Mouse (Mus musculus) kidney, adult 9 months (tissue): ENCODE results near the gene Slc46a2.

Source experiments
- DNase-seq: peaks from one replicate; pipeline ENCODE4 v3.0.0; 2022

Slc46a2 gene

DNA sequence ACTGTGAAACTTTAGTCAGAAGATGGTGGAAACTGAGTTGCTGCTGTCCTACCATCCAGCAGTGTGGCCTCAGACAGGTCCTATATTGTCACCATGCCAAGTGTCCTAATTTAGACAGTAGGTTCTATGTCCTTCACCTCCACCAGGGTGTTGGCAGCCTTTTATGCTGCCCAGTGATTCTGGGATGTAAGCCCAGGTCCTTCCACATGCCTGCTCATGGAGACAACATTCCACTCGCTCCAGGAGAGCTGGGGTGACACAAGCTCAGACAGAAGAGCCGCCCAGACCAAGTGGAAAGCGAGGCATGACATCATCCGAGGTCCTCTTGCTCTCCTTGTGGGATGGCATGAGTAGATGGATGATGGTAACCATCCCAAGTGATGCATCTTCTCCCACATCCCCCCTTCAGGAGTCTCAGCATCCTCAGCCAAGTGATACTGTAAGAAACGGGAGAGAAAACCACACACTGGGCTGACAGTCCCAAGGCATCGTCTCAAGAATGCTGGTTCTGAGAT is 24.7 kb downstream of the Slc46a2 start:
- no peak for DNase-seq

DNA sequence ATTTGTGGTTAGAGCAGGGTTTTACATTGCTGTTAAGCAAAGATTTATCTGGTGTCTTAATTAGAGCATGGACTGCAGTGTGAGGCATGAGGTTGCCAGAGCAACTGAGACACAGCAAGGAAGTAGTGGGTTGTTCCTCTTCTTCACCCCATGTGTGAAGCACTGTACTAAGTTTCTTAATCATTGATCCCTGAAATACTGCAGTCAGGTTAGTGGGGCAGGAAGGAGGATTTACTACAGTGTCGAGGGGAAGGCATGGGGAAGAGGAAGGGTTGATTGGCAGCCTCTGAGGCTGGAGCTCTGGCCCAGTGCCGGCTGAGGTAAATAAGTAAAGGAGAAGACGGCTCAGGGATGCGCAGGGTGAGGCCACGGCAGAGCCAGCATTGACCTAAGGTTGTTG is 26.8 kb downstream of the Slc46a2 start:
- peak; percentile 79 for DNase-seq

DNA sequence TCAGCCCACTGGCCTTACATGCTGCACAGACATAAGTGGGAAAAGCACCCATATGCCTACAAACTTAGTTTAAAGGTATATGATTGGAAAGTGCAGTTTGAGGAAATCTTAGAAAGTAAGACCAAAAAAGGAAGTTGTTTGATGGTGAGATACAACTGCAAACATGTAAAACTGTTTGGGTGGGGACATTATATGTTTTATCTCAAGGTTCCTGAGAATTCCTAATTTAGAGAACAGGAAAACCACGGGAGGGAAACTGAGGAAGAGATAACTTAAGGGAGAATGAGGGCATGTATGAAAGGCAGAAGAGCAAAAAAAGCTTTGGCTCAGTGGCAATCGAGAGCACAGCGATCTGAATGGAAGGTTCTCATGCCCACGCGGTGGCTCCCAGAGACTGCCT is 27.8 kb downstream of the Slc46a2 start:
- no peak for DNase-seq

DNA sequence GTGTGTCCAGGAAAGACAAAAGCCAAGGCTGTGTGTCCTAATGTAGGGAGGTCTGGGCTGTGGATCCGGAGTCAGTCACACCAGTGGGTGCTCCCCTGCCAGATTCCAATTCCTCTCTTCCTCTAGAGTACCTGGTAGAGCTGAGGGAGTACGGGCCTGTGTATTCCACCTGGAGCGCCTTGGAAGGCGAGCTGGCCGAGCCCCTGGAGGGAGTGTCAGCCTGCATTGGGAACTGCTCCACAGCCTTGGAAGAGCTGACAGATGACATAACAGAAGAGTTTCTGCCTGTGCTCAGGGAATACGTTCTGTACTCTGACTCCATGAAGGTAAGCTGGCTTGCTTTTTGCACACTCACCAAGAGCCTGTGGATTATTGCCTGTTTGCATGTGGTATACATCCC is 28.6 kb downstream of the Slc46a2 start:
- no peak for DNase-seq

DNA sequence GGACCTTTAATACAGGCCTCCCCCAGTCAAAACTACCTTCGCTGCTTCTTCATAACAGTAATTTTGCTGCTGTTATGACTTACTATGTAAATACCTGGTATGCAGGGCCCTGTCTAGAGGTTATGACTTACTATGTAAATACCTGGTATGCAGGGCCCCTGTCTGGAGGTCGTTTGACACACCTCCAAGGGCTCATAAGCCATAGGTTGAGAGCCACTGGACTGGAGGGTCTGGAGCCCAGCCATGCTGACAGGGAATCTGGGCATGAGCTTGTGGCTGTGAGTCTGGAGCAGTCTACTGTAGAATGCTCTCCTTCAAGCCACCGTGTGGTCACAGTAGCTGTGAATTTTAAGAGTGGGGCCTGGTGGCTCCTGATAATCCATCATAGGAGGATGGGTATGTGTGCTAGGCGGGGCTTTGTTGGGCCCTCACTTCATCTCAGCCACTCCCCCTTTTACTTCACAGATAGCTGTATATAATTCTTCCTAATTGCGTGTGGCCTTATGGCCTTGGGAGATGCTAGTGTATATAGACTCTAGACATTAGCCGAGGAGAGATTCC is 30.6 kb downstream of the Slc46a2 start:
- no peak for DNase-seq

- no peak for DNase-seq
These were observed 33.6 kb downstream of the Slc46a2 start for GRCm38 (mm10) chr4:59881210-59881609.

DNA sequence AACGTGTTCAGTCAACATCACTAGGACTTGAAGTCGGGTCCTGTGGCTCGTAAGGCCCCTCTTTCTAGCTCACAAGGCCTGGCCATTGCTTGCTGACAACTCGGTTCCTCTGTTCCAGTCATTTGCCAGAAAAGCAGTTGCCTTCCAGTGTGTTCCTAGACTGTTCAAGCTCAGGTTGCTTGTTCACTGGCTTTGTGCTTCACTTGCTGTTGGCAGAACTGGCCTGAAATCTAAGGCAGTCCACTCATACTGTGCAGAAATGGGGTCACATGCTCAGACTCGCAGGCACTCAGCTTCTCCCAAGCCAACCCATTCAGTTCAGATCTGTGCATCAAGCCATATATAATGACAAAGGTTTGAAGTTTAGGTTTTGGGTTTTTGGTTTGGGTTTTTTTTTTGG is 34.1 kb downstream of the Slc46a2 start:
- DNase-seq: no peak

GRCm38 (mm10) chr4:59879444-59879843 is 35.4 kb downstream of the Slc46a2 start:
- no peak for DNase-seq

DNA sequence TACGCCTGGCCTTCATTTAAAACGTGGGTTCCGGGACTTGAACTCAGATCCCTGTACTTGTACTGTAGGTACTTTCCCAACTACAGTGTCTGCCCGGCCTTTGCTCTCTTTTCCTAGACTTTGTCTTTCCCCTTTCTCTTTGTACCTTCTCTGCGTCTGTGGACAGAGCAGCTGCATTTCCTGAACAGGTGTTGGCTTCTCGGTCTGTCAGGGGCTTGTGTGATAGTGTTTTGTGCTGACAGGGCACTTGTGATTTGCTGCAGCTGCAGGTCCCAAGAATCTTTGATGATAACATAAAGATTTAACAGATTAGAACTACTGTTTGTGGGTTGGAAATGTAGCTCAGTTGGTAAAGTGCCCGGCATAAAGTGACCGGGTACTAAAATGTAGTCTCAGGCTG is 36.3 kb downstream of the Slc46a2 start:
- DNase-seq: no peak

GRCm38 (mm10) chr4:59877025-59877424 is 37.8 kb downstream of the Slc46a2 start:
- no peak for DNase-seq

GRCm38 (mm10) chr4:59876570-59876969 is 38.3 kb downstream of the Slc46a2 start:
- DNase-seq: no peak

GRCm38 (mm10) chr4:59873830-59874229 is 41.0 kb downstream of the Slc46a2 start:
- no peak for DNase-seq

DNA sequence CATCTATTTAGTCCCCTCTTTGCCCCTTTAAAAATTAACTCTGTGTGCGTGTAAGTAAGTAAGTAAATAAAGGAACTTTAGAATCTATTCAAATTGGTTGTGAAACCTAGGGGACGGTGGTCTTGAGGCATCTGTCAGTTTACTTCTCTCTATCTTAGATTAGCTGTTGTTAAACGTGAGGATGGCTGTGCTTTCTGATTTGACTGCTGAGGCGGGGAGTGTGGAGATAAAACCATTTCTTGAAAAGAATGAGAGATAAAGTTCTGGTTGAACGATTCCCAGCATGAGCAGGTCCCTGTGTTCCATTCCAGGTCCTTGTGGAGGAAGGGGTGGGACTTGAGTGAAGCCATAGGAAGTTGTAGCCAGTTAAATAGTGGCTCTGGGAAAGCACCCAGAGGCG is 41.6 kb downstream of the Slc46a2 start:
- DNase-seq: no peak

GRCm38 (mm10) chr4:59870859-59871591 is 43.8 kb downstream of the Slc46a2 start:
- DNase-seq: peak; percentile 85

GRCm38 (mm10) chr4:59870433-59870832 is 44.4 kb downstream of the Slc46a2 start:
- DNase-seq: no peak

DNA sequence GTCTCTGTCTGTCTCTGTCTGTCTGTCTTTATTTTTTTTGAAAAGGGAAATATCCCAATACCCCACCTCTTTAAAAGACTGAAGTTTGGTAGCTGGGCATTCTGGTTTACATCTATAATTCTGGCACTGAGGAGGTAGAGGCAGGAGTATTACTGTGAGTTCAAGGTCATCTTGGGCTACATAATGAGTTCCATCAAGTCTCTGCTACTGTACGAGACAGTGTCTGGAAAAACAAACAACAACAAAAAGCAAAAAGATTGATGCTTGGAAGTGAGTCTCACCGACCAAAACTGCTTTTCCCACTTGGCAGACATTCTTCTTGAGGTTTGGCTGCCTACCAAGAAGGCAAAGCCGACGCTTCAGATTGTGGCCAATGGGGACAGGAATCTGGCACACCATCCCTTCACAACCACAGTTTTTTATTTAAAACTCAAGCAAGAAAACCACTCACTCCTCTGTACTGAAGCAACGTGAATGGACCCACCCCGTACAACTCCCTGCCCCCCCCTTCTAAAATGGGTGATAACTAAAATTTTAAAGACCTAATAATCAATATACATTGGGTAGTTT is 45.3 kb downstream of the Slc46a2 start:
- peak; percentile 44 for DNase-seq

DNA sequence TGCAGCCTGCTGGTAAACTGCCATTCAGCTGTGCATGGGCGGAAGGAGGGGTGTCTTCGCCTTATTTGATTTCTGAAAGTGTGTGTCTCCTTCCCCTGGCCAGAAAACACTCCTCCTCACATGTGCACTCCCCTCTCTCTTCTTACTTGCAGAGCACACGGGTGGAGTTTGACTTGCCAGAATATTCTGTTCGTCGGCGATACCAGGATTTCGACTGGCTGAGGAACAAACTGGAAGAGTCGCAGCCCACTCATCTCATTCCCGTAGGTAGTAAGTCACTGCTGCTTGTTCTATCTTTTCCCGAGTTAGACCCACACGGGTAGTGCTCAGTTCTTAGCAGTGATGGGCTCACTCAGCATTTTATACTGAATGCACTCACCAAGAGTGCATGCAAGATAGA is 46.8 kb downstream of the Slc46a2 start:
- DNase-seq: no peak

- DNase-seq: no peak
These were observed 51.0 kb downstream of the Slc46a2 start for GRCm38 (mm10) chr4:59863869-59864268.

GRCm38 (mm10) chr4:59862335-59862734 is 52.5 kb downstream of the Slc46a2 start:
- no peak for DNase-seq

DNA sequence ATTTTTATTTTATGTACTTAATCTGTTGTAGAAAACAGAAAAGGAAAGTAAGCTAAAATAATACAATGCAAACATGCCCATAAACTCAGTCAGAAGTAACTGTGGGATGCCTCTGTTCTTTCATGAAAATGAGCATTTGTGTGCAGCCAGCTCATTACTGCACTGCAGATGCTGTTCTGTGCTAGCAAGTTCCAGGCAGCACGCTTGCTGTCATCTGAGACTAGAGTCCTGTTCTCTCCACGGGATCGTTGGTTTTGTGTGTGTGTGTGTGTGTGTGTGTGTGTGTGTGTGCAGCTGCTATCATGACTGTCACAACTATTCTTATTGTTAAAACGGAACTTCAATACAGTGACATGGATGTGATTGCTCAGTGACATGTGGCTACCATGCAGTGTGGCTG is 53.0 kb downstream of the Slc46a2 start:
- no peak for DNase-seq

DNA sequence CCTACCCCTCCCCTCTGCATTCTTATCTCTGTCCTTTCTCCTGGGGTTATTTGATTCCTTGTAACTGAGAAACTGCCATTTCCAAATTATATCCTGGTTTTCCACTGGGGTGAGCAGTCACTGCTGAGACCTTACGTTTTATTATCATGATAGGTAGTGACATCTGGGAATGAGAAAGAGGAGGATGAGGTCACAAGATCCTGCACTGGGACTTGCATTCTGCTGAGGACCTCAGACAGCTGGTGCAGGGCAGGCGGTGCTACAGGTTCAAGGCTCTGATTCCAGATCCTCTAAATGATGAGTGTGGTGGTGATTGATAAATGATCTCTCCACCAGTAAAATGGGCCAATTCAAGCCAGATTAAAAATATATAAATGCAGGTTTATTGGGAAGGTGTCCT is 54.4 kb downstream of the Slc46a2 start:
- no peak for DNase-seq

GRCm38 (mm10) chr4:59859693-59860425 is 55.0 kb downstream of the Slc46a2 start:
- DNase-seq: peak; percentile 67
